Mouse (Mus musculus) limb, embryonic 10.5 days (tissue): ENCODE measurements around the gene Kif5c. TPM values are rescaled to one million over a fixed set of nuclear protein-coding genes. Genes with fewer than 3 reads are reported as not detected.

Experiments used
- DNase-seq: peaks from one replicate; pipeline ENCODE4 v3.0.0-alpha.2; 2017; ENCODE audit warnings: low spot score
- H3K27ac ChIP-seq: fragments of 300-500 bp; sonication (generic); 2 replicates; pipeline ENCODE4 v1.5.1; 2016; ENCODE audit warnings: mild to moderate bottlenecking
- H3K27me3 ChIP-seq: fragments of 300-500 bp; sonication (generic); 2 replicates; pipeline ENCODE4 v1.6.1; 2016; ENCODE audit warnings: low read depth, mild to moderate bottlenecking; ENCODE audit not compliant: poor library complexity, severe bottlenecking
- H3K36me3 ChIP-seq: fragments of 300-500 bp; sonication (generic); 2 replicates; pipeline ENCODE4 v1.6.1; 2016; ENCODE audit warnings: mild to moderate bottlenecking, moderate library complexity
- H3K4me1 ChIP-seq: fragments of 300-500 bp; sonication (generic); 2 replicates; pipeline ENCODE4 v1.6.1; 2016
- H3K4me3 ChIP-seq: fragments of 300-500 bp; sonication (generic); 2 replicates; pipeline ENCODE4 v1.5.1; 2016; ENCODE audit warnings: mild to moderate bottlenecking, moderate library complexity
- H3K9me3 ChIP-seq: fragments of 300-500 bp; sonication (generic); replicated peaks from 2 replicates; pipeline ENCODE4 v1.6.1; 2016; ENCODE audit warnings: mild to moderate bottlenecking
- WGBS: fragments of 180-500 bp; shearing (Covaris S2); methylation state at CpG from one replicate; pipeline ENCODE4 v1.1.7; 2016; 5-methylcytosine and 5-hydroxymethylcytosine counted together
- polyA plus RNA-seq: library from polyadenylated mRNA; unstranded; fragments of >200 nt; fragmentation: Nextera tagmentation; extraction: Ambion mirVana; gene quantifications from 2 replicates; pipeline ENCODE4 v1.2.1, GENCODE M21; 2016

Gene Kif5c
- polyA plus RNA-seq, 1 experiment from 2014 or later, result 14.5 TPM

GRCm38 (mm10) chr2:49684808-49685207 is 65.7 kb downstream of the Kif5c start:
- Histone ChIP-seq H3K4me3 (no peak overlapping the region), H3K27ac (0 out of 2 replicates have a peak overlapping the region, but pooled peaks have one; percentile 31), H3K36me3 (peaks cover 14% of the 10 kb centered on the region), H3K9me3 (no peaks in the 10 kb centered on the region), H3K4me1 (peaks cover 21% of the 10 kb centered on the region), H3K27me3 (no peaks in the 10 kb centered on the region)
- WGBS, result 87% methylated on average over 2 of the region's 2 CpGs
- no peak for DNase-seq

- Histone ChIP-seq H3K36me3 (peaks cover 18% of the 10 kb centered on the region), H3K9me3 (no peaks in the 10 kb centered on the region), H3K4me1 (peaks cover 20% of the 10 kb centered on the region), H3K27me3 (no peaks in the 10 kb centered on the region), H3K27ac (no peak overlapping the region), H3K4me3 (no peak overlapping the region)
- DNase-seq, result peak; percentile 20
- 73% methylated on average over 9 of the region's 9 CpGs for WGBS
Observed at GRCm38 (mm10) chr2:49690421-49690826, 71.3 kb downstream of the Kif5c start.

- Histone ChIP-seq H3K9me3 (no peaks in the 10 kb centered on the region), H3K27me3 (no peaks in the 10 kb centered on the region), H3K36me3 (peaks cover 26% of the 10 kb centered on the region), H3K27ac (no peak overlapping the region), H3K4me3 (no peak overlapping the region), H3K4me1 (peaks cover 20% of the 10 kb centered on the region)
- WGBS, result 81% methylated on average over 5 of the region's 5 CpGs
- DNase-seq, result peak; percentile 22
Observed at GRCm38 (mm10) chr2:49691441-49691840, 72.3 kb downstream of the Kif5c start.

- H3K27ac ChIP-seq, result no peak overlapping the region
- peaks cover 39% of the 10 kb centered on the region for H3K36me3 ChIP-seq
- no peak for DNase-seq
- no peaks in the 10 kb centered on the region for H3K27me3 ChIP-seq
- WGBS, result 76% methylated on average over 10 of the region's 10 CpGs
- no peaks in the 10 kb centered on the region for H3K9me3 ChIP-seq
- H3K4me1 ChIP-seq, result peaks cover 21% of the 10 kb centered on the region
- H3K4me3 ChIP-seq, result no peak overlapping the region
Observed at GRCm38 (mm10) chr2:49694727-49695126, 75.6 kb downstream of the Kif5c start.

GRCm38 (mm10) chr2:49695461-49695860 is 76.4 kb downstream of the Kif5c start:
- WGBS, result 94% methylated on average over 3 of the region's 3 CpGs
- no peak for DNase-seq
- Histone ChIP-seq H3K27ac (no peak overlapping the region), H3K9me3 (no peaks in the 10 kb centered on the region), H3K27me3 (no peaks in the 10 kb centered on the region), H3K4me1 (peaks cover 14% of the 10 kb centered on the region), H3K4me3 (no peak overlapping the region), H3K36me3 (peaks cover 42% of the 10 kb centered on the region)

- Histone ChIP-seq H3K36me3 (peaks cover 69% of the 10 kb centered on the region), H3K4me1 (0 out of 2 replicates have a peak, but pooled peaks cover 3% of the 10 kb centered on the region), H3K4me3 (no peak overlapping the region), H3K27ac (no peak overlapping the region), H3K27me3 (no peaks in the 10 kb centered on the region), H3K9me3 (no peaks in the 10 kb centered on the region)
- 92% methylated on average over 5 of the region's 5 CpGs for WGBS
- no peak for DNase-seq
Observed at GRCm38 (mm10) chr2:49698851-49699250, 79.8 kb downstream of the Kif5c start.

GRCm38 (mm10) chr2:49700176-49700971 is 81.3 kb downstream of the Kif5c start:
- no peaks in the 10 kb centered on the region for H3K9me3 ChIP-seq
- no peaks in the 10 kb centered on the region for H3K27me3 ChIP-seq
- H3K36me3 ChIP-seq, result peaks cover 74% of the 10 kb centered on the region
- H3K4me1 ChIP-seq, result 0 out of 2 replicates have a peak, but pooled peaks cover 3% of the 10 kb centered on the region
- no peak overlapping the region for H3K4me3 ChIP-seq
- 95% methylated on average over 22 of the region's 22 CpGs for WGBS
- no peak for DNase-seq
- H3K27ac ChIP-seq, result no peak overlapping the region

GRCm38 (mm10) chr2:49710223-49710622 is 91.1 kb downstream of the Kif5c start:
- WGBS, result 91% methylated on average over 3 of the region's 3 CpGs
- Histone ChIP-seq H3K27me3 (no peaks in the 10 kb centered on the region), H3K4me3 (no peak overlapping the region), H3K27ac (no peak overlapping the region), H3K9me3 (no peaks in the 10 kb centered on the region), H3K36me3 (peaks cover 36% of the 10 kb centered on the region), H3K4me1 (peaks cover 14% of the 10 kb centered on the region; the same call in 1 of the 2 replicates)
- no peak for DNase-seq

GRCm38 (mm10) chr2:49711693-49712092 is 92.6 kb downstream of the Kif5c start:
- no peaks in the 10 kb centered on the region for H3K27me3 ChIP-seq
- 85% methylated on average over 6 of the region's 6 CpGs for WGBS
- H3K27ac ChIP-seq, result no peak overlapping the region
- peaks cover 14% of the 10 kb centered on the region; the same call in 1 of the 2 replicates for H3K4me1 ChIP-seq
- DNase-seq, result no peak
- no peaks in the 10 kb centered on the region for H3K9me3 ChIP-seq
- no peak overlapping the region for H3K4me3 ChIP-seq
- peaks cover 40% of the 10 kb centered on the region for H3K36me3 ChIP-seq

GRCm38 (mm10) chr2:49712336-49712887 is 93.3 kb downstream of the Kif5c start:
- Histone ChIP-seq H3K4me3 (no peak overlapping the region), H3K27me3 (no peaks in the 10 kb centered on the region), H3K27ac (no peak overlapping the region), H3K36me3 (peaks cover 47% of the 10 kb centered on the region), H3K4me1 (peaks cover 14% of the 10 kb centered on the region; the same call in 1 of the 2 replicates), H3K9me3 (no peaks in the 10 kb centered on the region)
- 76% methylated on average over 7 of the region's 7 CpGs for WGBS
- DNase-seq, result no peak

- WGBS, result 94% methylated on average over 7 of the region's 7 CpGs
- no peaks in the 10 kb centered on the region for H3K27me3 ChIP-seq
- peaks cover 53% of the 10 kb centered on the region for H3K4me1 ChIP-seq
- no peak overlapping the region for H3K27ac ChIP-seq
- no peak overlapping the region for H3K4me3 ChIP-seq
- DNase-seq, result no peak
- peaks cover 31% of the 10 kb centered on the region for H3K36me3 ChIP-seq
- H3K9me3 ChIP-seq, result no peaks in the 10 kb centered on the region
Observed at GRCm38 (mm10) chr2:49716490-49716889, 97.4 kb downstream of the Kif5c start.

GRCm38 (mm10) chr2:49717437-49718116 is 98.5 kb downstream of the Kif5c start:
- Histone ChIP-seq H3K36me3 (peaks cover 26% of the 10 kb centered on the region), H3K4me1 (peaks cover 61% of the 10 kb centered on the region), H3K27ac (peak overlapping the region; percentile 86), H3K4me3 (no peak overlapping the region), H3K27me3 (no peaks in the 10 kb centered on the region), H3K9me3 (no peaks in the 10 kb centered on the region)
- DNase-seq, result no peak
- 92% methylated on average over 18 of the region's 18 CpGs for WGBS

GRCm38 (mm10) chr2:49718492-49718891 is 99.4 kb downstream of the Kif5c start:
- H3K4me1 ChIP-seq, result peaks cover 60% of the 10 kb centered on the region
- WGBS, result 27% methylated on average over 3 of the region's 3 CpGs

More at GRCm38 (mm10) chr2:49718492-49718891, 99.4 kb downstream of the Kif5c start:
- Histone ChIP-seq H3K36me3 (peaks cover 35% of the 10 kb centered on the region), H3K9me3 (no peaks in the 10 kb centered on the region), H3K27me3 (no peaks in the 10 kb centered on the region), H3K27ac (peak overlapping the region; percentile 86), H3K4me3 (no peak overlapping the region)
- no peak for DNase-seq
